Mouse (Mus musculus): ENCODE data around the gene 4930539E08Rik. TPM values are rescaled to one million over a fixed set of nuclear protein-coding genes. Genes with fewer than 3 reads are reported as not detected.

4930539E08Rik gene
- total RNA-seq, 2 experiments from 2014 or later: 8.3 to 12.4 TPM

DNA sequence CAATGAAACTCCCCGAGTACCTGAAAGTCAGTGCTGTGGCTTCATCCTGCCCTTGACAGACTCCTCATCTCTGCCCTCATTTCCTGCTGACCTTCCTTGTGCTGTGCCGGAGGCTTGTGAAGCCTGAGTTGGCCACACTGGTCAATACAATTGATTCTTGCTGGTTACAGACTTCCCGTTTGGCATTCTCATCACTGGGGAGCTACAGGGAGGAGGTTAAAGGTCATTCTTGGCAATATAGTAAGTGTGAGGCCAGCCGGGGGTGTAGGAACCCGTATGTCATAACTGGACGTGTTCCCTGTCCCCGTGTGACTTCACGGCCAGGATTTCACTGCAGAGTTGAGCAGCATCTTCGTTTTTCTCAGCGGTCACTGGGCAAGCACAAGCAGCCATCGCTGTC lies 43.3 kb downstream of the 4930539E08Rik start:
- intact Hi-C loops (cut with DNase I): loop anchor here (10.0 kb wide), 1 partner anchor 177 kb away; the partner anchor contains the start of genes Mapk14 and Slc26a8

DNA sequence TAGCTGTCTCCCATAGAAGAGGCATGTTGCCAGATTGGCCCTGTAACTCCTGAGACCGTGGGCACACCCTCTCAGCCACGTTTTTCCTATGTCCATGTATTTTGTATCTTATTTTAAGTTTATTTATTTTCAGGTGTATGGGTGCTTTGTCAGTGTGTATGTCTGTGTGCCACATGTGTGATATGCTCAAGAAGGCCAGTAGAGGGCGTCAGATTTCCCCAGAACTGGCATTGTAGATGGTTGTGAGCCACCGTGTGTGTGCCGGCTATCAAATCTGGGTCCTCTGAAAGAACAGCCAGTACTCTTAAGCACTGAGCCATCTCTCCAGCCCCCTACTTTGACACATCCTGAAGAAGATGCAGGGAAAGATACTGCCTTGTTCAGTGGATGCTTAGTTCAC lies 44.7 kb downstream of the 4930539E08Rik start:
- no peak for DNase-seq (ENCODE audit: low spot score in 2 of 2)
- intact Hi-C loops (cut with DNase I): loop anchor here (10.0 kb wide), 1 partner anchor 176 kb away; the partner anchor contains the start of genes Mapk14 and Slc26a8

More for the DNA sequence above, 43.3 kb downstream of the 4930539E08Rik start:
- DNase-seq (ENCODE audit: low spot score in 2 of 2): no peak

GRCm38 (mm10) chr17:28869412-28870110 lies 45.6 kb downstream of the 4930539E08Rik start:
- peak; percentile 81 to 93 for DNase-seq (ENCODE audit: low spot score in 2 of 2)
- intact Hi-C loops (cut with DNase I): loop anchor here (10.0 kb wide), 1 partner anchor 175 kb away; the partner anchor contains the start of genes Mapk14 and Slc26a8

- intact Hi-C loops (cut with DNase I): no loop called here
- no peak for DNase-seq (ENCODE audit: low spot score in 2 of 2)
These were observed 47.7 kb downstream of the 4930539E08Rik start for GRCm38 (mm10) chr17:28867381-28867780.

- intact Hi-C loops (cut with DNase I): no loop called here
- no peak for DNase-seq (ENCODE audit: low spot score in 2 of 2)
These were observed 48.2 kb downstream of the 4930539E08Rik start for GRCm38 (mm10) chr17:28866921-28867320.

DNA sequence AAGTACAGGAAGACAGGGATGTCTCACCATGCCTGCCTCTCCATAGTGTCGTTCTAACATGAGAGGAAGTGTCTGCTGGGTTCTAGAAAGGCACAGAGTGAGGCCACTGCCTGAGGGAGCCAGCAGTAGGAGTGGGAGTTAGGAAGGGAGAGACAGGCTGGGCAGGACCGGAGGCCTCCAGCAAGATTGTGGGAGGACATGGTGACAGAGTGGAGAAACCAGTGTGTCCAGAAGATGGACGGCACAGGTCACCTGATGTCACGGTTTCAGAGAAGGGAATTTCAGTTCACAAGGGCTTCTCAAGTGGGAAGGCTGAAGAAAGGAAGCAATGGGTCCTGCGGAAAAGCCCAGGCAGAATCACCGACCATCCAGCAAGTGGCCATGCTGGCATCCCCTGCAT lies 50.7 kb downstream of the 4930539E08Rik start:
- intact Hi-C loops (cut with DNase I): no loop called here
- no peak for DNase-seq (ENCODE audit: low spot score in 2 of 2)

- no peak for DNase-seq (ENCODE audit: low spot score in 2 of 2)
- intact Hi-C loops (cut with DNase I): no loop called here
These were observed 51.2 kb downstream of the 4930539E08Rik start for GRCm38 (mm10) chr17:28863926-28864325.

GRCm38 (mm10) chr17:28858205-28858604 lies 56.9 kb downstream of the 4930539E08Rik start, which contains the start of gene Pnpla1:
Pnpla1 (plus strand) TSS chr17:28858411.
- DNase-seq (ENCODE audit: low spot score in 2 of 2): no peak
- intact Hi-C loops (cut with DNase I): no loop called here

DNA sequence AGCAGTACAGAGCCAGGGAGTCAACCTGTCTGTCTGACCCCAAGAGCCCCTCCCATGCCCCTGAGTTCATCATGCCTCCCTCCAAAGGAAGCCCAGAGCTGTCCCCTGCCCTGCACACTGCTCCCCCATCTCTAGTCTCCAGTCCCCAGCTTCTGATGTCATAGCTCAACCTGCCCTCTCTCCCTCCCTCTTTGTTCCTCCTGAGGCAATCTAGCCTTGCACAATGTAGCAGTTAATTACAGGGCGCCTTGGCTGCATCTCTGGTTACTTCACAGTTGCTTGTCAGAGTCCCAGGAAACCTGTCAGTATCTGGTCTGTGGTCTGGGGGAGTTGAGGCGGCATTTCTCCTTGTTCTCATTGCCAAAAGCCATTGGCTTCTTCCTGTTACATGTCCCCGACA lies 59.1 kb downstream of the 4930539E08Rik start:
- intact Hi-C loops (cut with DNase I): loop anchor here (2.0 kb wide), 1 partner anchor 71 kb away; no protein-coding TSS in a partner anchor
- no peak for DNase-seq (ENCODE audit: low spot score in 2 of 2)

DNA sequence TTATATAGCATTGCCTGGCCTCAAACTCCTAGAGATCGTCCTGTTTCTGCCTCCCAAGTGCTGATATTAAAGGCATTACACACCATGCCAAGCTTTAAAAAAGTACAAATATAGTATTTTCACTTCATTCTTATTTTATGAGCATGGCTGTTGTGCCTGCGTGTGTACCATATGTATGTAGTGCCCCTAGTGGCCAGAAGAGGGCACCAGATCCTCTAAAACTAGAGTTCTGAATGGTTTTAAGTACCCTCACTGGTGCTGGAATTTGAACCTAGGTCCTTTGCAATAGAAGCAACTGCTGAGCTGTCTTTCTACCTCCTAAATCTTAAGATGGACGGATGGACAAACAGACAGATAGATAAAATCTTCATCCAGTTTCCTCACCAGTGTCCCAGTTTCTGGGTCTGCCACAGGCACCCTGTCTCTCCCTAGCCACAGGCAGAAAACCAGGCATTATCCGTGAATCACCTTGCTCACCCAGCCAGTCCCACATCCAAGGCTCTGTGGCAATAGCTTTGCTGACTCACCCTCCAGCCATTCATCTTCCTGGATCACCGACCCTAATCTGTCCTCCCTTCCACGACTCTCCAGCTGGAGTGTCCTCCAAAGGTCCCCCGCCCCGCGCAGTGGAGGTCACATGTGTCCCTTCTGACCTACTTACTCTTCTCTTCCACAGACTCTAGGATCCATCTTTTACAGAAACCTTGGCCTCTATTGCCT lies 59.8 kb downstream of the 4930539E08Rik start:
- intact Hi-C loops (cut with DNase I): no loop called here

DNA sequence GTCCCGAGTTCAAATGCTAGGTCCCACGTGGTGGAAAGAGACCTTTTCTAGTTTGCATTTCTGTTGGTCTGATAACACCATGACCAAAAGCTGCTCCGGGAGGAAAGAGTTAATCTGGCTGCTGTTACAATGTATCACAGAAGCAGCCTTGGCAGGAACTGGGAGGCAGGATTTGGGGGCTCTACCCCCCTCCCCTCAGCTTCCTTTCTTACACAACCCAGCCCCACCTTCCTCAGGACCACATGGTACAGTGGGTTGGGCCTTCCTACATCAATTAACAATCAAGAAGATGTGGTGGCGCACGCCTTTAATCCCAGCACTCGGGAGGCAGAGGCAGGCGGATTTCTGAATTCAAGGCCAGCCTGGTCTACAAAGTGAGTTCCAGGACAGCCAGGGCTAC lies 60.7 kb downstream of the 4930539E08Rik start:
- DNase-seq (ENCODE audit: low spot score in 2 of 2): no peak
- intact Hi-C loops (cut with DNase I): no loop called here

More for the DNA sequence above, 59.8 kb downstream of the 4930539E08Rik start:
- DNase-seq (ENCODE audit: low spot score in 2 of 2): no peak

DNA sequence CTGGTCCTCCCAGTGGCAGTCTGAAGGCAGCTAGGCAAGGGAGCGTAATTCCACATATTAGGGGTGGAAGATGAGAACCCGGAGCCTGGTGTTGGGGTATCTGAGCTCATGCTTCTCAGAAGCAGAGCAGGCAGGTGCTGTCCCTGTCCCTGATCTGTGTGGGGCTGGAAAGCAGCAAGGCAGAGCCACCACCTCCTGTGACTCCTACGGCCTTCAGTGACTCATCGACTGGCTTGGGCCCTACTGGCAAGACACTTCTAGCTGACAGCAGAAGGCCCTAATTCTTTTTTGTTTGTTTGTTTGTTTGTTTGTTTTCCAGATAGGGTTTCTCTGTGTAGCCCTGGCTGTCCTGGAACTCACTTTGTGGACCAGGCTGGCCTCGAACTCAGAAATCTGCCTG lies 64.6 kb downstream of the 4930539E08Rik start:
- intact Hi-C loops (cut with DNase I): no loop called here
- DNase-seq (ENCODE audit: low spot score in 2 of 2): no peak

DNA sequence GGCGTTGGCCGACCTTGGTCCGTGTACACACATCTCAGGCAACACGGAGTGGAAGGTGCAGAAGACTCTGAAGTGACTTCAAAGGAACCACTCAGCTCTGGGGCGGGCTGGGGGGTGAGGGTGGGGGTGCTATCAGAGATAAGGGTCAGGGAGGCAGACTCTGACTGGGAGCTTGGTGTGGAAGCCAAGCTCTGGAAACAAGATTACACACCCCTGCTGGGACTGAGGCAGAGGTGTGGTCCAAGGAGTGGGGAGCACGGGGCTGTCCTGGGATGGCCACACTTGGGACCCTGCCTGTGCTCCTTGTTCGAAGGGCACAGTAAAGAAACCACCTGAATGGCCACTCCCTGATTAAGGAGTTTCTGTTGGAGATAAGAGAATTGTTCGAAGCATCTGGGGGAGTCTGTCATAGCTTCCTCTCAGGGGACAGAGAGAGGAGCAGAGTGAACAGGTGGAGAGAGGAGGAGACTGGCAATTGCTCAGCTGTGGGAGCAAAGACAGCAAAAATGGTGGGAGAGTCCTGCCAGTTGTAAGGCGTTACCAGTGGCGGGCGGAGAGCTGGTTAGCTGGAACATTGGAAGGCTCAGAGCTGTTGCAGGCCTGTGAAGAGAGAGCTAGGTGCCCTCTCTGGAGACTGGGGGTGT lies 68.0 kb downstream of the 4930539E08Rik start:
- DNase-seq (ENCODE audit: low spot score in 2 of 2): no peak
- intact Hi-C loops (cut with DNase I): no loop called here

Other genes with a start within 250 kb of the 4930539E08Rik start
- gene Slc26a8, start 225.1 kb downstream of the 4930539E08Rik start, total RNA-seq (2021): 1 to 10 TPM; 7.6 to 10.0 TPM
- 10 to 100 TPM; 71.7 to 81.7 TPM for gene Mapk14, start 224.0 kb downstream of the 4930539E08Rik start, total RNA-seq (2021)
- 1 to 10 TPM; 1.4 to 2.7 TPM for gene AC170998.1, start 189.2 kb downstream of the 4930539E08Rik start, total RNA-seq (2021)
- 1 to 10 TPM; 1.0 to 1.6 TPM for gene Mapk13, start 146.0 kb downstream of the 4930539E08Rik start, total RNA-seq (2021)
- gene Brpf3, start 114.2 kb downstream of the 4930539E08Rik start, total RNA-seq (2021): 10 to 100 TPM; 43.4 to 49.6 TPM
- gene Pnpla1, start 56.9 kb downstream of the 4930539E08Rik start, total RNA-seq (2021): under 1 TPM; 0.44 to 0.49 TPM
- gene Pxt1, start 28.5 kb upstream of the 4930539E08Rik start, total RNA-seq (2021): not detected
- gene Kctd20, start 36.6 kb upstream of the 4930539E08Rik start, total RNA-seq (2021): 10 to 100 TPM; 81.0 to 85.9 TPM
- gene Stk38, start 92.7 kb upstream of the 4930539E08Rik start, total RNA-seq (2021): 10 to 100 TPM; 47.5 to 49.2 TPM
- 100 to 1,000 TPM; 125 to 127 TPM for gene Srsf3, start 117.3 kb upstream of the 4930539E08Rik start, total RNA-seq (2021)
- 10 to 100 TPM; 25.7 to 35.7 TPM for gene Cdkn1a, start 175.7 kb upstream of the 4930539E08Rik start, total RNA-seq (2021)
- gene Rab44, start 198.8 kb upstream of the 4930539E08Rik start, total RNA-seq (2021): not detected